Mouse (Mus musculus): ENCODE measurements around the gene AY358078.

DNA sequence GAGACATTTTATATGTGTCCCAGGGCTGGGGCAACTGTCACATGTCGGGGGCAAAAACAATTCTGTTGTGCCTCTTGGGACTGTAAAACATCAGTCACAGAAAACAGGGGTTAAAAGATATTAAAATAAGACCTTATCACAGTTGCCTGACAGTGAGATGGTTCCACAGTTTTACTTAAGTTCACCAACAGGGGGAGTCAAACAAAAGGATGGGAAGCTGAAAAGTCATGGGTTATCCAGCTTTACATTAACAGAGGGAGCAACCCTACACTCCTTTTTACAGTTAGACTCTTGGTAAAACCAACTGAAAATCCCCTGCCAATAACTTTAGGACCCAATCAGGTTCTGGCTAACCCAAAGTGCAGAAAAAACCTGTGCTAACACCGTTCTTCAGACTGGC lies 10.7 kb upstream of the AY358078 start:
- no peak for TF ChIP-seq GATA1 (IDR thresholded peaks at IDR 0.05; ENCODE audit: borderline replicate concordance, low read length)
- no peak for TF ChIP-seq FLI1 (IDR thresholded peaks at IDR 0.05; ENCODE audit: low read length)

All from megakaryocyte, embryonic 14.5 days (primary cell).